Mouse (Mus musculus): Measurements from ENCODE around the gene Tardbp.

Tardbp gene

GRCm38 (mm10) chr4:148563595-148563994 is 63.2 kb downstream of the Tardbp start:
- in situ Hi-C loops (cut with MboI, MseI) = no loop called here

- in situ Hi-C loops (cut with MboI, MseI) = no loop called here
Observed at GRCm38 (mm10) chr4:148562676-148563075, 64.1 kb downstream of the Tardbp start.

All from T-helper 1 cell (primary cell).